Mouse (Mus musculus): ENCODE data around the gene Tmem91.

GRCm38 (mm10) chr7:25714581-25714980 lies 39.6 kb upstream of the Tmem91 start:
- TF ChIP-seq CTCF (conservative IDR thresholded peaks at IDR 0.05; ENCODE audit: insufficient read depth, insufficient read length, low read depth, low read length) (no peak), POLR2A (IDR thresholded peaks at IDR 0.05; ENCODE audit: low read depth, low read length) (no peak)
